Mouse (Mus musculus) liver, embryonic 13.5 days (tissue): Measurements from ENCODE around the gene Ints1. TPM values are rescaled to one million over a fixed set of nuclear protein-coding genes. Genes with fewer than 3 reads are reported as not detected.

Experiments
- ATAC-seq: fragments of 200-750 bp; cut with Nextera tagmentation; 2 replicates; pipeline ENCODE4 v1.8.0; 2017; ENCODE audit warnings: low read depth, mild to moderate bottlenecking, moderate number of reproducible peaks, moderate library complexity
- DNase-seq: peaks from one replicate; pipeline ENCODE4 v3.0.0; 2022
- H3K27ac ChIP-seq: fragments of 300-500 bp; sonication (generic); 2 replicates; pipeline ENCODE4 v1.5.1; 2015; ENCODE audit warnings: moderate library complexity, mild to moderate bottlenecking, inconsistent platforms
- H3K27me3 ChIP-seq: fragments of 300-500 bp; sonication (generic); 2 replicates; pipeline ENCODE4 v1.6.1; 2015; ENCODE audit warnings: mild to moderate bottlenecking, inconsistent platforms
- H3K36me3 ChIP-seq: fragments of 300-500 bp; sonication (generic); 2 replicates; pipeline ENCODE4 v1.6.1; 2015; ENCODE audit warnings: mild to moderate bottlenecking, inconsistent platforms
- H3K4me1 ChIP-seq: fragments of 300-500 bp; sonication (generic); replicated peaks from 2 replicates; pipeline ENCODE4 v1.6.1; 2015; ENCODE audit warnings: inconsistent platforms
- H3K4me2 ChIP-seq: fragments of 300-500 bp; sonication (generic); 2 replicates; pipeline ENCODE4 v1.6.1; 2015; ENCODE audit warnings: inconsistent platforms, mild to moderate bottlenecking, moderate library complexity
- H3K4me3 ChIP-seq: fragments of 300-500 bp; sonication (generic); replicated peaks from 2 replicates; pipeline ENCODE4 v1.5.1; 2015; ENCODE audit warnings: mild to moderate bottlenecking, inconsistent platforms
- H3K9ac ChIP-seq: fragments of 300-500 bp; sonication (generic); 2 replicates; pipeline ENCODE4 v1.6.1; 2015; ENCODE audit warnings: mild to moderate bottlenecking, inconsistent platforms
- H3K9me3 ChIP-seq: fragments of 300-500 bp; sonication (generic); replicated peaks from 2 replicates; pipeline ENCODE4 v1.6.1; 2016; ENCODE audit warnings: inconsistent platforms
- WGBS: fragments of 180-500 bp; shearing (Covaris S2); methylation state at CpG from one replicate; pipeline ENCODE4 v1.1.7; 2015; ENCODE audit not compliant: insufficient replicate concordance; 5-methylcytosine and 5-hydroxymethylcytosine counted together
- polyA plus RNA-seq: library from polyadenylated mRNA; unstranded; fragments of >200 nt; fragmentation: Nextera tagmentation; extraction: Ambion mirVana; gene quantifications from 2 replicates; pipeline ENCODE4 v1.2.1, GENCODE M21; 2015

Gene Ints1
- polyA plus RNA-seq, 1 experiment from 2014 or later: 12.7 TPM

DNA sequence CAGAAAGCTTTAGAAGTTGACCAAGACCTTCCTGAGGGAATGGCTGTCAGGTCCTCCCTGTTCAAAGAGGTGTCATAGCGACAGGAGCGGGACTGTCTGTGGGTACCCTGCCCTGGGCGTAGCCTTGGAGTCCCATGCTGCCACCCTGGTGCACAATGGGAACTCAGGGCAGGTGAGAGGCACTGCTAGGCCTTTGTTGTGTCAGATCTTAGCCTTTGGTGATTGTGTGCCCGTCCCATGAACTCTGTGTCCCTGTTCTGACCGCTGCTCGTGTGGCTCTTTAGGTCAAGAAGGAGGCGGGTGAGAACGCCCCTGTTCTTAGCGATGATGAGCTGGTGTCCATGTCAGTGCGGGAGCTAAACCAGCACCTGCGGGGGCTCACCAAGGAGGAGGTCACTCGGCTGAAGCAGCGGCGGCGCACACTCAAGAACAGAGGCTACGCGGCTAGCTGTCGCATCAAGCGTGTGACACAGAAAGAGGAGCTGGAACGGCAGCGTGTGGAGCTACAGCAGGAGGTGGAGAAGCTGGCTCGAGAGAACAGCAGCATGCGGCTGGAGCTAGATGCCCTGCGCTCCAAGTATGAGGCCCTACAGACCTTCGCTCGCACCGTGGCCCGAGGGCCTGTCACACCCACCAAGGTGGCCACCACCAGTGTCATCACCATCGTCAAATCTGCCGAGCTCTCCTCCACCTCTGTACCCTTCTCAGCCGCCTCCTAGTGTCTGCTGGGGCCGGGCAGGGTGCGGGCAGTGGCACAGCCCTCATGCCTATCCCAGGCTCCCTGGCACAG is 24.5 kb upstream of the Ints1 start:
- Histone ChIP-seq H3K36me3 (peaks cover 79% of the 10 kb centered on the region), H3K9ac (no peak overlapping the region), H3K27ac (peak overlapping the region; percentile 55; the same call in 1 of the 2 replicates), H3K4me1 (peaks cover 97% of the 10 kb centered on the region), H3K4me2 (no peak overlapping the region), H3K9me3 (no peaks in the 10 kb centered on the region), H3K4me3 (no peak overlapping the region), H3K27me3 (no peaks in the 10 kb centered on the region)
- ATAC-seq (no peak), DNase-seq (no peak)
- WGBS: 92% methylated on average over 33 of the region's 33 CpGs

DNA sequence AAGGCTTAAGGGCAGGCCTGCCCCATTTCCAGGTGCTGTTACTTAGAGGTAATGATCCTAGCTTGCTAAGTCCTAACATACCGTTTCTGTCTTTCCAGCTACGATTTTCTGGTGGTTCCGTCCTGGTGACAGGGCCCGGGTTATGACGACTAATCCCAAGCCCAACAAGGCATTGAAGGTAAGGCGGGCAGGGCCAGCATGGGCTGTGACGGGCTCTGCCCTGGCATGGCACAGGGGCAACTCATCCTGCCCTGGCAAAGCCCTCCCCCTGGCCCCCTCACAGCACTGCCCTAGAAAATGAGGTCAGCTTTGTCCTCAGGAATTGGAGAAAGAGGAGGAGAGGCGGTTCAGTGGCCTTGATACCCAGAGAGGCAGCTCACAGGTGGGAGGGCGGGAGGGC is 23.6 kb upstream of the Ints1 start:
- H3K27ac ChIP-seq: peak overlapping the region; percentile 55
- peaks cover 97% of the 10 kb centered on the region for H3K4me1 ChIP-seq
- ATAC-seq (no peak), DNase-seq (no peak)
- no peak overlapping the region for H3K9ac ChIP-seq
- 92% methylated on average over 9 of the region's 9 CpGs for WGBS
- H3K36me3 ChIP-seq: peaks cover 88% of the 10 kb centered on the region
- no peak overlapping the region for H3K4me2 ChIP-seq
- H3K4me3 ChIP-seq: no peak overlapping the region
- H3K9me3 ChIP-seq: no peaks in the 10 kb centered on the region
- H3K27me3 ChIP-seq: no peaks in the 10 kb centered on the region

DNA sequence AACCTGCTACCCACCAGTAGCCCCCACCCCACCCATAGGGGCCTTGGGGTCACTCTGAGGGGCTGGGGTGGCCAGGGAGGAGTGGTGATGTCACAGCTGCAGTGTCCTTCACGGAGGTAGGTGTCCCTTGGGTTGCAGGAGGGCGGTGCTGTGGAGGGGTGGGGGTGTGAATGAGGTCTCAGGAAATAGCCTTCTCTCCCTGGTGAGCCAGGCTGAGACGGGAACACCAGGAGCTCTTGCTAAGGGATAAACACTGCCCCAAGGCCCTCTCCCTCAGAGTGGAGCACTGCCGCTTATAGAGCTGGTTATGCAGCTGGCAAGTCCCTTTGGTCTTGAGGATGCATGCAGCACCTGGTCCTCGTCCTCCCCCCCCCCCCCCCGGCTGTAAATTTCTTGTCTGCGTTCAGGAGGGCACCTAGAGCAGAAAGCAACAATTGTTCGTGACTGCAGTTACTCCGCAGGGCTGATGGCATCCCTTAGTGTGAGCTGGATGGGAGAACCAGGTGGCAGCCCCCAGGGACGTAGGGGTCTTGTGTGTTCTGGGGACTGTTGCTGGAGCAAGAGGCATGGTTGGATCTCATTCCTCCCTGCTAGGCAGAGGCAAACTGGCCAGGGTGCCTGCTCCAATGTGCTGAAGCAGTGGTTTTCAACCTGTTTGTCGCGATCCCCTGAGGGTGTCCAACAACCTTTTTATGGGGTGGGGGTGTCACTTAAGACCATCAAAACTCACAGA is 22.9 kb upstream of the Ints1 start:
- H3K36me3 ChIP-seq: peaks cover 93% of the 10 kb centered on the region
- H3K9ac ChIP-seq: no peak overlapping the region
- ATAC-seq: no peak
- H3K27me3 ChIP-seq: no peaks in the 10 kb centered on the region
- H3K4me1 ChIP-seq: peaks cover 96% of the 10 kb centered on the region
- DNase-seq: no peak
- WGBS: 73% methylated on average over 12 of the region's 12 CpGs
- no peak overlapping the region for H3K4me3 ChIP-seq
- no peaks in the 10 kb centered on the region for H3K9me3 ChIP-seq
- H3K4me2 ChIP-seq: no peak overlapping the region
- peak overlapping the region; percentile 99 for H3K27ac ChIP-seq

- Histone ChIP-seq H3K4me1 (peaks cover 96% of the 10 kb centered on the region), H3K9me3 (no peaks in the 10 kb centered on the region), H3K9ac (no peak overlapping the region), H3K4me2 (peak overlapping the region; percentile 83; the same call in 1 of the 2 replicates), H3K27me3 (no peaks in the 10 kb centered on the region), H3K36me3 (peaks cover 90% of the 10 kb centered on the region), H3K27ac (peak overlapping the region; percentile 99), H3K4me3 (no peak overlapping the region)
- DNase-seq: no peak
- 67% methylated on average over 11 of the region's 11 CpGs for WGBS
- ATAC-seq: no peak
These were observed 22.1 kb upstream of the Ints1 start for GRCm38 (mm10) chr5:139797473-139798167.

DNA sequence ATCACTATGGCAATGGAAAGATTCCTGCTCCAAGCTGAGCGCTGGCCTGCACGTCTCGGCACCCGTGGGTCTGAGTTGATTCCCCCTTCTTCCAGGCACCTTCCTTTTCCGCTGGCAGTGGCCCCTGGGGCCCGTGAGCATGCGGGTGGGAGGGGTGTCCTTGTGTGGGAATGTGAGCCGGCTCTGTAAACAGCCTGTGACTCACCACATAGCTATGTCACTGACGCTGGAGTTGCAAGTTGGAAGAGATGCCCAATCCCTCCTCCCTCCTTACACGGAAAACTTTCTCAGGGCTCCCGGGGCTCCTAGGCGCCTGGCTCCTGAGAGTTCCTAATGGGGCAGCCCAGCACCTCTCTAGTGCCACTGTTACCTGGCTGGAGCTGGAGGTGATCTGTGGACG is 21.4 kb upstream of the Ints1 start:
- H3K4me3 ChIP-seq: peak overlapping the region; percentile 6; the same call in 1 of the 2 replicates

DNA sequence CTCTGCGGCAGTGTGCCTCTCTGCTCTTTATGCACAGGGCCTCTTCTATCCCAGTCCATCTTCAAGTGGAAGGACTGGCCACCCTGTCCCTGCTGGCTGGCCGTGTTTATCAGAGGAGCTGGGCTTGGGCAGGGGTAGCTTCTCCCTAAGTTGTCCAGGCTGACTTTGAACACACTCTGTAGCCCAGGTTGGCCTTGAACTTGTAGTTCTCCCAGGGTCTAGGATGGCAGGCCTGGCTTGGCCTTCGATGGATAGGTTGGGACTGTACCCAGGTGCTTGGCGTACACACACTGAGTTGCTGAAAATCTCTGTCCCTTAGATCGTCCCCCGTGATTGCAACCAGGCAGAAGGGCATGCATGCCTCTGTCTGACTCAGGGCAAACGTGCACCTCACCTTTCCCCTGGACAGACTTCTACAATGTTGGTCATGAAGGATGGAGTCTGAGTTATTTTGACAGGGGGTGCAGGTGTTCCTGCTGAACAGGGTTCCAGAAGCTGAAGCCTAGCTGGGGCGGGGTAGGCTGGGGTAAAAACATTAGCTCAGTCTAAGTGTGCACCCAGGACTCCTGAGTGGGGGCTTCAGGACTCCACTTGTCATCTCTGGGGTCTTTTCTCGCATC is 20.6 kb upstream of the Ints1 start:
- peaks cover 74% of the 10 kb centered on the region for H3K36me3 ChIP-seq
- H3K4me1 ChIP-seq: peaks cover 90% of the 10 kb centered on the region
- peak overlapping the region; percentile 100 for H3K4me3 ChIP-seq
- H3K27ac ChIP-seq: peak overlapping the region; percentile 99
- H3K27me3 ChIP-seq: no peaks in the 10 kb centered on the region
- WGBS: 74% methylated on average over 9 of the region's 9 CpGs
- no peaks in the 10 kb centered on the region for H3K9me3 ChIP-seq
- H3K4me2 ChIP-seq: peak overlapping the region; percentile 83
- DNase-seq (no peak), ATAC-seq (no peak)
- peak overlapping the region; percentile 100; the same call in 1 of the 2 replicates for H3K9ac ChIP-seq

More for the DNA sequence above, 21.4 kb upstream of the Ints1 start:
- Histone ChIP-seq H3K36me3 (peaks cover 82% of the 10 kb centered on the region), H3K9ac (peak overlapping the region; percentile 44; the same call in 1 of the 2 replicates), H3K27me3 (no peaks in the 10 kb centered on the region), H3K27ac (peak overlapping the region; percentile 99), H3K9me3 (no peaks in the 10 kb centered on the region), H3K4me2 (peak overlapping the region; percentile 83), H3K4me1 (peaks cover 96% of the 10 kb centered on the region)
- ATAC-seq (no peak), DNase-seq (no peak)
- WGBS: 50% methylated on average over 13 of the region's 13 CpGs

DNA sequence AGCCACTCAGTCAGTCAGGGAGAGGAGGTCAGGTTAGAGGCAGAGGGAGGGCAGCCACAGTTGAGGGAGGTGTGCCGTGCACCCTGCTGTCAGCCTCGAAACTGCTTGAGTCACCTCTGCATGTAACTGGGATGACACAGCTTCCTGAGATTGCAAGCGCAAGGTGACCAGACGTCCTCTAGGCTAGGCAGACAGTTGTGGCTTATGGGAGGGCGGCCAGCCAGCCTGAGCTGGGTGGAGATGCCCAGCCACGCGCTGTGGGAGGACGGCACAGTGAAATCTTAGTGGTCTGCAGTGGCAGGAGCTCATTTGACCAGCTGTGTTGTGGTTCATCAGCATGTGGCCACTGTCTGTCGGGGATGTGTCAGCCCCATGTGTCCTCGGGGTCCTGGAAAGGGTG is 19.5 kb upstream of the Ints1 start:
- 40% methylated on average over 10 of the region's 10 CpGs for WGBS
- H3K27ac ChIP-seq: peak overlapping the region; percentile 99
- DNase-seq (peak; percentile 63), ATAC-seq (peak; percentile 54)
- H3K9ac ChIP-seq: peak overlapping the region; percentile 100
- H3K9me3 ChIP-seq: no peaks in the 10 kb centered on the region
- peak overlapping the region; percentile 100 for H3K4me3 ChIP-seq
- H3K36me3 ChIP-seq: peaks cover 63% of the 10 kb centered on the region
- peaks cover 90% of the 10 kb centered on the region for H3K4me1 ChIP-seq
- no peaks in the 10 kb centered on the region for H3K27me3 ChIP-seq
- peak overlapping the region; percentile 83 for H3K4me2 ChIP-seq

DNA sequence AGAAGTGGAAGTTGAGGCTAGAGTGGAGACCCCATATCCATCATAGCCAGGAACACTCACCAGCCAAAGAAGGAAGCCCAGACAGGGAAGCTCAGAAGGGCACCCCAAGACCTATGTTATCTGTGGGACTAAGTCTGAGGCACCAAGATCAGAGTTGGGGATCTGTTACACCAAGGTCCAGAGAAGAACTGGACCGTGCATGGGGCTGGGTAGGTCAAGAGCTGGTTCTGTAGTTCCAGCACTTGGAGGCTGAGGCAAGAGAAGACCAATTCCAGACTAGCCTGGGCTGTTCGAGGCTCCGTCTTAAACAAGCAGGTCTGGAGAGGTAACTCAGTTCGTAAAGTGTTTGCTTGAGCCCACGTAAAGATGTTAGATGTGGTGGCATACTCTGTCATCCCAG is 18.7 kb upstream of the Ints1 start:
- Histone ChIP-seq H3K4me2 (peak overlapping the region; percentile 83), H3K9me3 (no peaks in the 10 kb centered on the region), H3K27ac (peak overlapping the region; percentile 99), H3K9ac (peak overlapping the region; percentile 100), H3K4me3 (peak overlapping the region; percentile 100), H3K27me3 (no peaks in the 10 kb centered on the region), H3K36me3 (peaks cover 55% of the 10 kb centered on the region), H3K4me1 (peaks cover 89% of the 10 kb centered on the region)
- no peak for DNase-seq
- ATAC-seq: no peak
- 72% methylated on average over 5 of the region's 5 CpGs for WGBS

- Histone ChIP-seq H3K27ac (peak overlapping the region; percentile 99), H3K36me3 (peaks cover 49% of the 10 kb centered on the region), H3K9ac (peak overlapping the region; percentile 100), H3K4me2 (peak overlapping the region; percentile 83), H3K9me3 (no peaks in the 10 kb centered on the region), H3K4me3 (peak overlapping the region; percentile 100), H3K4me1 (peaks cover 84% of the 10 kb centered on the region), H3K27me3 (no peaks in the 10 kb centered on the region)
- DNase-seq (no peak), ATAC-seq (peak; percentile 47)
- 5% methylated on average over 11 of the region's 11 CpGs for WGBS
These were observed 18.0 kb upstream of the Ints1 start for GRCm38 (mm10) chr5:139793338-139794089.

DNA sequence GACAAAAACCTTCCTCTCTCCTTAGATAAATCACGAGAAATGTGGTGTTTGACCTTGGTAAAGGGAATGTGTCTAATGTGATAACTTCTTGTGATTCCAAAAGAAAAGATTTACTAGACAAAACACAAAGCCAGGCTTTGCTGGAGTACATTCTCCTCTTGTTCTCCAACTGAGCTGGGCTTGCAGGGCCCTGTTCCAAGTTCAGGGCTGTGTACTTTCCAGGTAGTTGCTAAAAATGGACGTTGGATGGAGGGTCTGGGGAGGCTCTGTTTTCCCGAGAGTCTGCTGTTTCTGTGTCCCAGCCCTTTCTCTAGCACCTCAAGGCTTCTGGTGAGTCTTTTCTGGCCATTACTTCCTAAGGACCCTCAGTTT is 17.5 kb upstream of the Ints1 start:
- H3K27me3 ChIP-seq: no peaks in the 10 kb centered on the region
- no peak for DNase-seq

More for the DNA sequence above, 17.5 kb upstream of the Ints1 start:
- Histone ChIP-seq H3K4me1 (peaks cover 79% of the 10 kb centered on the region), H3K4me2 (peak overlapping the region; percentile 83), H3K9ac (peak overlapping the region; percentile 100), H3K4me3 (peak overlapping the region; percentile 100), H3K27ac (peak overlapping the region; percentile 99), H3K9me3 (no peaks in the 10 kb centered on the region), H3K36me3 (peaks cover 43% of the 10 kb centered on the region)
- 6% methylated on average over 3 of the region's 3 CpGs for WGBS
- no peak for ATAC-seq
